Mouse (Mus musculus): Measurements from ENCODE around the gene Psg16. TPM values are rescaled to one million over a fixed set of nuclear protein-coding genes. Genes with fewer than 3 reads are reported as not detected.
"Not testable (repeated sequence)": the region's sequence is repeated elsewhere in the genome, so short reads cannot be mapped to it uniquely, and the experiment has no call there.

Gene Psg16
- total RNA-seq, 2 experiments from 2014 or later, result 0.30 to 0.42 TPM

DNA sequence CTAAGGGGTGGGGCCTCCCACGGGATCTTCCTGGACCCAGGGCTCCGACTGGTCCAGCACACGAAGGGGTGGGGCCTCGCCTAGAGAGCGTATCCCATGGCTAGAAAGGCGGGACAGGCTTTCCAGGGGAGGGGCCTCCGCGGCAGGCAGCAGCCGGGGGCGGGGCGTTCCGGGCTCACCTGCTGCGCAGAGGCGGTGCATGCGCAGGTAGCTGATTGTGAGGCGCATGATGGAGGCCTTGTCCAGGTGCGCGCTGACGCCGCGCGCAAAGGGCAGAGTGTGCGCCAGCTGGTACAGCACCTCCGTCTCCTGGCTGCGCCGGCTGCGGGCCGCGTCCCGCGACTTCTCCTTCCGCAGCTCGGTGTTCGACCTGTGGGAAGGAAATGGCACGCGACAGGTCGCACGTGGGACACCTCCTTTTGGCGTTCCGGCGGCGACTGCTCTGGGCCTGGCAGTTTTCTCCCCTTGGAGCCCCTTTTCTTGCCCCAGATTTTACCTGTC, 17.7 kb upstream of the Psg16 start:
- peak; percentile 83 for DNase-seq

DNA sequence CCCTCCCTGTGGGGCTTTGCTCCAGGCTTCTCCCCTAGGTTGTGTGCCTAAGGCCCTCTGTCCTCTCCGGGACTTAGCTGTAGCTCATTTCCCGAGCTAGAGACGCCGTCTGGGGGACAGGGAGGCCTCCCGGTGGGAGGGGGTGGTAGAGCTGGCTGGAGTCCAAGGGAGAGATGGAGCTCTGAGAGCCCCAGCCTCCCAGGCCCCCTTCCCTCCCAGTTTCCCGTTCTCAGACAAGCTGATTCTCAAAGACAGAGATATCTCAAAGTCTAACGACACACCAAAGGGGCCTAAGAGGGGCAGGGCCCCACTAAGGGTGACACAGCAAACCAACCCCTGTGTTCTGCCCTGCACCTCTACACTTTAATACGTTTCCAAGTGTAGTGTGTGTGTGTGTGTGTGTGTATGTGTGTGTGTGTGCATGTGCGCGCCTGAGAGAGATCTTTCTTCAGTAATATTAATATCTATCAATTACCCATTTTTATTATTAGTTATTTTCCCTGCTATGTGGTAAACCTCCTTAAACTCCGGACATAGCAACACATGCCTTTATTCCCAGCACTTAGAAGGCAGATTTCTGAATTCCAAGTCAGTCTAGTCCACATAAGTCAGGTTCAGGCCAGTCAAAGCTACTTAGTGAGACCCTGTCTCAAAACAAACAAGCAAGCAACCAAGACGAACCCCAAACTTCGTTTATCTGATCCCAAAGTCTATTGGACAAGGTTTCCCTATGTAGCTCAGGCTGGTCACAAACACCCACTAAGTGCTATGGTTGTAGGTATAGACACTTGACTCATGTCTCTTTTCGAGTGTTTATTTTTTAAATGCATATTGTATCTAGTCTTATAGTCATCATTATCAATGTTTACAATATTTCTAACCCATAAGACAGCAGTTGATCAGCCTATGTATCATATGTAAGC, 17.0 kb upstream of the Psg16 start:
- peak; percentile 26 for DNase-seq

DNA sequence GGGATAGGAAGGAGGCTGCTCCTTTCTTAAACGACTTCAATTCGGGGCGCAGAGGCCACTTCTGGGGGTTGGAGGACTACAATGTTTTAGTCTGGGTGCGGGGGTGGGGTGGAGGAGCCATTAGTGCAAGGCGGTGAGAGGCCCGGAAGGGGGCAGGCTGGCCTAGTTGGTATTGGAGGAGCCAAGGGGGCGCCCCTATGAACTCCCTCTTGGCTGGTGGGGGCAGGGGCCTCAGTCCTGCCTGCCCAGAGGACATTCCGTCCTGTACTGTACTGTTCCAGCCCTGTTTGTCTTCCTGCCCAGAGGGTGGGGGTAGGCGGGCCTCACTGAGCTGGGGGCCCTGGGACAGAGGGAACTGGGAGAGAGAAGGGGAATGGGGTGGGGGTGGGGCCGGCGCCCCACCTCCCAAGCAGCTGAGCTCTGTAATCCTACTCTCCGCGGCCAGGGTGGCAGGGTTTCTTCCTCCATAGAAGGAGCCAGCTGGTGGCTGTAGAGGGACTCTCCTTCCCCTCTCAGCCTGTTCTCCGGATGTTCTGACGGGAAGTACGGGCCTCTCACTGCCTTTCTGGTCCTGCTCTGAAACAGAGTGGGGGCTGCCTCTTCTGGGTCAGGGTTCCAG, 15.7 kb upstream of the Psg16 start:
- DNase-seq, result peak; percentile 73

- DNase-seq, result peak; percentile 39
Observed at GRCm38 (mm10) chr7:17058816-17059462, 14.9 kb upstream of the Psg16 start.

DNA sequence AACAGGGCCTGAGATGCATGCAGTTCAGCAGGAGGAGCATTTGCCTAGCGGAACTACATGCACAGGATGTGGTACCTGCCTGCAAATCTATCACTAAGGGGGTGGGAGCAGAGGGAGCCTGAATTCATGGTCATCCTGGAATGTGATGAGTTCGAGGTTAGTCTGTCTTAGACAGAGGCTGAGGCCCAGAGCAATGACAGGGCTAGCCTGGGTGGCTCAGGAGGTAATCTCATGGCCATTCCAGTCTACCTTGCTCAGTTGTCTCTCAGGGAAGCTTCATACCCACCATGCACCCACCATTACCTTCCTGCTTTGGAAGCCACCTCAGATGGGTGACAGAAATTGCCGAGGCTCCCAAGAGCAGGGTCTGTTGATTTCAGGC, 14.4 kb upstream of the Psg16 start:
- no peak for DNase-seq

- DNase-seq, result peak; percentile 99
Observed at GRCm38 (mm10) chr7:17060031-17060781, 13.6 kb upstream of the Psg16 start.

GRCm38 (mm10) chr7:17060782-17061605, 12.8 kb upstream of the Psg16 start:
- peak; percentile 44 for DNase-seq

- DNase-seq, result peak; percentile 46
Observed at GRCm38 (mm10) chr7:17062389-17062788, 11.5 kb upstream of the Psg16 start, which contains the start of gene Hif3a. Gene Hif3a, minus strand, starts transcription at chr7:17062427.

GRCm38 (mm10) chr7:17062845-17063244, 11.0 kb upstream of the Psg16 start:
- DNase-seq, result no peak

GRCm38 (mm10) chr7:17065620-17066019, 8.2 kb upstream of the Psg16 start:
- no peak for DNase-seq

- peak; percentile 92 for DNase-seq
Observed at GRCm38 (mm10) chr7:17066412-17066811, 7.4 kb upstream of the Psg16 start.

DNA sequence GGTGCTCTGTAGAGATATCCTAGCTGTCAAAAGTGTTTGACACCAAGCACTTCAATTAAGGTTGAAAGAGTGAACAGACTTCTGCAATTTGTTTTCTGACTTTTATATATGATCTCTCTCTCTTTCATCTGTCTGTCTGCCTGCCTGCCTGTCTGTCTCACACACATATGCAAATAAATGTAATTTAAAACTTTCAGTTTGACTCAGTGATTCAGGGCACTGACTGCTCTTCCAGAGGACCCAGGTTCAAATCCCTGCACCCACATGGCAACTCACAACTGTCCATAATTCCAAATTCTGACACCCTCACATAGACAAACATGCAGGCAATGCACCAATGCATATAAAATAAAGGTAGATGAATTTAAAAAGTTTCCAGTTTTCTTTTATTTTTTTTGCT, 6.8 kb upstream of the Psg16 start:
- DNase-seq, result no peak

- DNase-seq, result not testable (repeated sequence)
Observed at GRCm38 (mm10) chr7:17067651-17068050, 6.2 kb upstream of the Psg16 start.

DNA sequence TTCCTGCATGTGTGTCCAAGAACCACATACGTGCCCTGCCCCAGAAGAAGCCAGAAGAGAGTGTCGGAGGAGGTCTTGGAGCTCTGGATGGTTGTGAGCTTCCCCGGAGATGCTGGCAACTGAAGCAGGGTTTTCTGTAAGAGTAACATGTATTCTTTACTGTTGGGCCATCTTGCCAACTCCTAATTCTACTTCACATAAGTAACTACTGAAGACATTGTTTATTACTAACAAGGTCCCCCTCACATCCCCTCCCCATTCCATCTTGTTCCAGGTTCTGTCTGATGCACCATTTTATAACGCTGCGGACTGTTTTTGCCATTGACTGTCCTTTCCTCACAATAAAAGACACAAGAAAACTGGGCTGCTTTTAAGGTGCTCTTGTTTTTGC, 332 bp upstream of the Psg16 start:
- no peak for DNase-seq

GRCm38 (mm10) chr7:17076542-17076941, 2.7 kb downstream of the Psg16 start:
- DNase-seq, result no peak

GRCm38 (mm10) chr7:17078076-17078654, 4.3 kb downstream of the Psg16 start:
- no peak for DNase-seq

DNA sequence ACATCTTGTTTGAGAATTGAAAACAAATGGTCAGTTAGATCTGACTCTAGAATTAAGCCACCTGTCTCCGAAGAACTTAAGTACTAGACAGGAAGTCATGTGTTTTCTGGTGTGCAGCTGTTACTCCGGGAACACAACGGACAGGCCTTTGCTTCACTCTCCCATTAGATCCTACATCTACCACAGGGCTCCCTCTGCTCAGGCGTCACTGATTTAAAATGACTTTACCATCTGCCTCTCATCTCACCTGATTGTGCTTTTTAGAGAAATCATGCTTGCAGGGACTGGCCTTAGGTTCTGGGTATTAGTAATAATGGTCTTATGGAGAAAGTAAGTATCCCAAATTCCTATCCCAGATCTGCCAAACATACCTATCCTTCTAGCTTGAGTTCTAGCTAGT, 8.9 kb downstream of the Psg16 start:
- DNase-seq, result no peak

DNA sequence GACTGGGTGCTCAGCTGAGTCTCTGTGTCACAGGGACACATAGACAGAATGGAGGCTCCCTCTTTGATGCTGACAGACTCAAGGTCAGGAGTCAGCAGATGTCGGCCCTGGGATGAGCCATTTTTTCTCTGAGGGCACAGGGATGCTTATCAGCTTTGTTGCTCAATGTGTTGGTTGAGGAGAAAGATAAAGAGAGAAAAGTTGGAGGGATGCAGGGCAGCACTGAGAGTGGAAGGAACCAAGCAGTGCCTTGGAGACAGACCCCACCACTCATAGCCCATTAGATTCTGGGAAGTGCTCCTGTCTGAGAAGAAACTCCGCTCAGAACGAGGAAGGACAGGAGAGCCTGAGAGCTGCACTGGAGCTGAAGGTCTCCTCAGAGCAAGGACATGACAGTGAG, 13.9 kb downstream of the Psg16 start:
- DNase-seq, result peak; percentile 16

DNA sequence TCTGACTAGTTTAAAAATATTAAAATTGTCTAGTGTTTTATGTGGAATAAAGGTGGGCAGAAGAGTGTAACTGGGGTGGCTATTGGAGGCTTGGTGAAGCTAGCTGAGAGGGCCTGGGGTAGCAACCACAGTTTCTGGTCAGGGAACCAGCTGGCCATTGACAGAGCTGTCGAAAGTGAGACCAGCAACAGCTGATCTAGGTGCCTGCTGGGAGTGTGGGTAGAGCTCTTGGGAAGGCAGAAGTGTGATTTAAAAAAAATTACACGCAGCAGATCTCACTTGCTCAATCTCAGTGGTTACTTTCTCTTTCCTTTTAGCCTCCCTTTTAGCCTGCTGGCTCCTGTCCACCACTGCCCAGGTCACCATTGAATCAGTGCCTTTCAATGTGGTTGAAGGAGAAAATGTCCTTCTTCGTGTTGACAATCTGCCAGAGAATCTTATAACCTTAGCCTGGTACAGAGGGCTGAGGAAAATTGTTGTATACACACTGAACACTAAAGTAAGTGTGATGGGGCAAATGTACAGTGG, 16.3 kb downstream of the Psg16 start:
- peak; percentile 52 for DNase-seq

GRCm38 (mm10) chr7:17091280-17091679, 17.4 kb downstream of the Psg16 start:
- peak; percentile 25 for DNase-seq

- peak; percentile 11 for DNase-seq
Observed at GRCm38 (mm10) chr7:17101631-17102030, 27.8 kb downstream of the Psg16 start.

All from adrenal gland, postnatal 10 days (tissue).